Mouse (Mus musculus) CH12.LX (cell line): ENCODE data around the gene Maml1. TPM values are rescaled to one million over a fixed set of nuclear protein-coding genes. Genes with fewer than 3 reads are reported as not detected.

Source experiments
- DNase-seq: peaks from one replicate; pipeline ENCODE4 v3.0.0-alpha.2; 2013; ENCODE audit errors: extremely low read depth
- H3K27ac ChIP-seq: 2 replicates; pipeline ENCODE4 v1.5.1; 2012; ENCODE audit warnings: low read depth, mild to moderate bottlenecking, control low read depth, moderate library complexity; ENCODE audit not compliant: insufficient read depth
- H3K27me3 ChIP-seq: replicated peaks from 2 replicates; pipeline ENCODE3; 2012; ENCODE audit warnings: inconsistent platforms
- H3K36me3 ChIP-seq, 2 experiments: replicated peaks in 1 of 2; 2 replicates each; pipeline versions ENCODE3 to v1.6.1; 2012; ENCODE audit warnings: inconsistent platforms in 1 of 2, low read length in 1 of 2, mild to moderate bottlenecking in 1 of 2, mixed read lengths in 1 of 2, moderate library complexity in 1 of 2; ENCODE audit not compliant: control insufficient read depth in 1 of 2, insufficient read depth in 1 of 2
- H3K4me1 ChIP-seq, 2 experiments: 2 replicates each; pipeline ENCODE4 v1.6.1; 2012; ENCODE audit warnings: inconsistent platforms in 1 of 2, moderate library complexity in 1 of 2; ENCODE audit not compliant: insufficient read depth in 2 of 2, control insufficient read depth in 1 of 2
- H3K4me2 ChIP-seq: 2 replicates; pipeline ENCODE4 v1.6.1; 2012; ENCODE audit warnings: low read depth, mild to moderate bottlenecking, control low read depth; ENCODE audit not compliant: poor library complexity, insufficient read depth, severe bottlenecking
- H3K4me3 ChIP-seq, 3 experiments: fragments of 150-350 bp in 1 of 3; sonication (generic) in 1 of 3; replicated peaks in 1 of 3; 2 replicates each; pipeline versions ENCODE3 to v1.5.1; 2011 to 2012; ENCODE audit warnings: low read depth in 2 of 3, low read length in 2 of 3, mild to moderate bottlenecking in 2 of 3, moderate library complexity in 2 of 3, control low read depth in 1 of 3, improper control_type of control experiment in 1 of 3, inconsistent platforms in 1 of 3, mixed read lengths in 1 of 3; ENCODE audit not compliant: poor library complexity in 1 of 3
- H3K79me2 ChIP-seq: replicated peaks from 2 replicates; pipeline ENCODE4 v1.6.1; 2012; ENCODE audit warnings: mild to moderate bottlenecking, moderate library complexity; ENCODE audit not compliant: control insufficient read depth, poor library complexity, insufficient read depth, severe bottlenecking; ENCODE audit errors: extremely low read depth
- H3K9ac ChIP-seq: 2 replicates; pipeline ENCODE4 v1.6.1; 2012; ENCODE audit warnings: low read depth, mild to moderate bottlenecking, control low read depth, moderate library complexity; ENCODE audit not compliant: insufficient read depth
- H3K9me3 ChIP-seq: replicated peaks from 2 replicates; pipeline ENCODE3; 2012; ENCODE audit warnings: low read length, inconsistent platforms, mixed read lengths
- BHLHE40 ChIP-seq: IDR thresholded peaks from 2 replicates; pipeline ENCODE4 v1.6.1; 2011; ENCODE audit warnings: mild to moderate bottlenecking, low read depth, low read length, improper control_type of control experiment
- CHD1 ChIP-seq: IDR thresholded peaks from 2 replicates; pipeline ENCODE4 v1.6.1; 2012; ENCODE audit warnings: low read depth, low read length, improper control_type of control experiment, inconsistent platforms
- CHD2 ChIP-seq: IDR thresholded peaks from 2 replicates; pipeline ENCODE4 v1.6.1; 2011; ENCODE audit warnings: low read length, improper control_type of control experiment
- CTCF ChIP-seq, 2 experiments: IDR thresholded peaks in 1 of 2; conservative IDR thresholded peaks in 1 of 2; 2 replicates each; pipeline ENCODE4 v1.5.1; 2011 to 2012; ENCODE audit warnings: low read depth in 2 of 2, low read length in 2 of 2, improper control_type of control experiment in 1 of 2, inconsistent platforms in 1 of 2, mild to moderate bottlenecking in 1 of 2, moderate library complexity in 1 of 2
- E2F4 ChIP-seq: IDR thresholded peaks from 2 replicates; pipeline ENCODE4 v1.6.1; 2011; ENCODE audit warnings: low read depth, low read length, improper control_type of control experiment; ENCODE audit not compliant: insufficient replicate concordance
- ELF1 ChIP-seq: IDR thresholded peaks from 2 replicates; pipeline ENCODE4 v1.6.1; 2014; ENCODE audit warnings: low read depth, mild to moderate bottlenecking, inconsistent platforms, low read length, improper control_type of control experiment
- EP300 ChIP-seq: IDR thresholded peaks from 2 replicates; pipeline ENCODE4 v1.6.1; 2011; ENCODE audit warnings: low read length, improper control_type of control experiment
- ETS1 ChIP-seq: conservative IDR thresholded peaks from 2 replicates; pipeline ENCODE4 v1.6.1; 2012; ENCODE audit warnings: low read depth, mild to moderate bottlenecking, inconsistent platforms, low read length, improper control_type of control experiment, moderate library complexity
- GABPA ChIP-seq: IDR thresholded peaks from 2 replicates; pipeline ENCODE4 v1.6.1; 2012; ENCODE audit warnings: low read depth, low read length, improper control_type of control experiment, inconsistent platforms; ENCODE audit not compliant: insufficient replicate concordance
- HCFC1 ChIP-seq: IDR thresholded peaks from 2 replicates; pipeline ENCODE4 v1.6.1; 2012; ENCODE audit warnings: low read depth, mild to moderate bottlenecking, inconsistent platforms, low read length, improper control_type of control experiment
- IRF4 ChIP-seq: IDR thresholded peaks from 2 replicates; pipeline ENCODE4 v1.6.1; 2014; ENCODE audit warnings: low read depth, mild to moderate bottlenecking, inconsistent platforms, low read length, improper control_type of control experiment
- JUN ChIP-seq: IDR thresholded peaks from 2 replicates; pipeline ENCODE4 v1.6.1; 2011; ENCODE audit warnings: low read depth, mild to moderate bottlenecking, low read length, improper control_type of control experiment, moderate library complexity; ENCODE audit not compliant: insufficient read depth
- JUND ChIP-seq: conservative IDR thresholded peaks from 2 replicates; pipeline ENCODE4 v1.6.1; 2011; ENCODE audit warnings: low read depth, low read length, improper control_type of control experiment
- KAT2A ChIP-seq: IDR thresholded peaks from 2 replicates; pipeline ENCODE4 v1.6.1; 2012; ENCODE audit warnings: low read length, improper control_type of control experiment, inconsistent platforms; ENCODE audit not compliant: insufficient replicate concordance
- MAFK ChIP-seq: IDR thresholded peaks from 2 replicates; pipeline ENCODE4 v1.6.1; 2011; ENCODE audit warnings: low read length, improper control_type of control experiment; ENCODE audit not compliant: insufficient replicate concordance
- MAZ ChIP-seq: IDR thresholded peaks from 2 replicates; pipeline ENCODE4 v1.6.1; 2012; ENCODE audit warnings: low read depth, mild to moderate bottlenecking, inconsistent platforms, low read length, improper control_type of control experiment, moderate library complexity
- MEF2A ChIP-seq: IDR thresholded peaks from 2 replicates; pipeline ENCODE4 v1.6.1; 2014; ENCODE audit warnings: low read depth, mild to moderate bottlenecking, inconsistent platforms, low read length, improper control_type of control experiment, borderline replicate concordance
- MXI1 ChIP-seq: IDR thresholded peaks from 2 replicates; pipeline ENCODE4 v1.6.1; 2011; ENCODE audit warnings: mild to moderate bottlenecking, low read depth, low read length, improper control_type of control experiment
- MYC ChIP-seq: IDR thresholded peaks from 2 replicates; pipeline ENCODE4 v1.6.1; 2011; ENCODE audit warnings: low read depth, mild to moderate bottlenecking, improper control_type of control experiment, low read length
- NELFE ChIP-seq: IDR thresholded peaks from 2 replicates; pipeline ENCODE4 v1.6.1; 2011; ENCODE audit warnings: low read depth, low read length, improper control_type of control experiment
- NRF1 ChIP-seq: IDR thresholded peaks from 2 replicates; pipeline ENCODE4 v1.6.1; 2014; ENCODE audit warnings: low read depth, mild to moderate bottlenecking, inconsistent platforms, low read length, improper control_type of control experiment, moderate library complexity
- PAX5 ChIP-seq: IDR thresholded peaks from 2 replicates; pipeline ENCODE4 v1.6.1; 2012; ENCODE audit warnings: low read length, inconsistent platforms, mixed read lengths
- POLR2A ChIP-seq: IDR thresholded peaks from 2 replicates; pipeline ENCODE4 v1.6.1; 2011; ENCODE audit warnings: low read depth, mild to moderate bottlenecking, improper control_type of control experiment, low read length
- POLR2AphosphoS2 ChIP-seq: IDR thresholded peaks from 2 replicates; pipeline ENCODE4 v1.6.1; 2011; ENCODE audit warnings: low read depth, low read length, improper control_type of control experiment
- RAD21 ChIP-seq: IDR thresholded peaks from 2 replicates; pipeline ENCODE4 v1.6.1; 2011; ENCODE audit warnings: low read depth, mild to moderate bottlenecking, low read length, improper control_type of control experiment, moderate library complexity
- RCOR1 ChIP-seq: conservative IDR thresholded peaks from 2 replicates; pipeline ENCODE4 v1.6.1; 2012; ENCODE audit warnings: low read depth, mild to moderate bottlenecking, inconsistent platforms, low read length, improper control_type of control experiment
- SIN3A ChIP-seq: IDR thresholded peaks from 2 replicates; pipeline ENCODE4 v1.6.1; 2012; ENCODE audit warnings: low read length, improper control_type of control experiment, inconsistent platforms
- SMC3 ChIP-seq: IDR thresholded peaks from 2 replicates; pipeline ENCODE4 v1.6.1; 2011; ENCODE audit warnings: low read depth, low read length, improper control_type of control experiment
- TBP ChIP-seq: conservative IDR thresholded peaks from 2 replicates; pipeline ENCODE4 v1.6.1; 2011; ENCODE audit warnings: low read depth, low read length, improper control_type of control experiment
- TCF12 ChIP-seq: IDR thresholded peaks from 2 replicates; pipeline ENCODE4 v1.6.1; 2014; ENCODE audit warnings: low read depth, mild to moderate bottlenecking, inconsistent platforms, low read length, improper control_type of control experiment
- UBTF ChIP-seq: IDR thresholded peaks from 2 replicates; pipeline ENCODE4 v1.6.1; 2012; ENCODE audit warnings: low read depth, mild to moderate bottlenecking, inconsistent platforms, low read length, improper control_type of control experiment, moderate library complexity
- USF1 ChIP-seq: IDR thresholded peaks from 2 replicates; pipeline ENCODE4 v1.6.1; 2014; ENCODE audit warnings: low read depth, mild to moderate bottlenecking, inconsistent platforms, low read length, improper control_type of control experiment
- USF2 ChIP-seq: conservative IDR thresholded peaks from 2 replicates; pipeline ENCODE4 v1.6.1; 2011; ENCODE audit warnings: low read depth, low read length, improper control_type of control experiment
- ZC3H11A ChIP-seq: IDR thresholded peaks from 2 replicates; pipeline ENCODE4 v1.6.1; 2012; ENCODE audit warnings: low read depth, mild to moderate bottlenecking, inconsistent platforms, low read length, improper control_type of control experiment
- ZKSCAN1 ChIP-seq: IDR thresholded peaks from 2 replicates; pipeline ENCODE4 v1.6.1; 2012; ENCODE audit warnings: low read depth, inconsistent platforms, low read length, improper control_type of control experiment, borderline replicate concordance
- ZMIZ1 ChIP-seq: IDR thresholded peaks from 2 replicates; pipeline ENCODE4 v1.6.1; 2012; ENCODE audit warnings: low read depth, mild to moderate bottlenecking, inconsistent platforms, low read length, improper control_type of control experiment
- ZNF384 ChIP-seq: IDR thresholded peaks from 2 replicates; pipeline ENCODE4 v1.6.1; 2012; ENCODE audit warnings: low read depth, low read length, improper control_type of control experiment, inconsistent platforms
- dilution Hi-C: fragments of 300-500 bp; cut with MboI; formaldehyde crosslinking; loops from 2 replicates; pipeline ENCODE4 v1.14.3; 2020; ENCODE audit warnings: low sequenced_read_pairs; ENCODE audit not compliant: extremely low pct_unique_long_range_greater_than_20kb, extremely low pct_ligation_motif_present
- in situ Hi-C: fragments of 300-500 bp; cut with MboI; formaldehyde crosslinking; loops from 3 replicates; pipeline ENCODE4 v1.14.3; 2019; ENCODE audit warnings: low sequenced_read_pairs, low pct_ligation_motif_present, low pct_unique_long_range_greater_than_20kb, mixed read lengths
- polyA plus RNA-seq: library from polyadenylated mRNA; unstranded; fragments of >175 nt; gene quantifications from 2 replicates; pipeline ENCODE4 v1.2.1, GENCODE M21; 2012; ENCODE audit warnings: low read depth; ENCODE audit not compliant: insufficient read length
- total RNA-seq, 2 experiments: library from RNA; depleted of rRNA; stranded (reverse); fragments of 300-350 nt in 1 of 2; fragments of >200 nt in 1 of 2; gene quantifications; 2 replicates each; pipeline ENCODE4 v1.2.3; 2012 to 2014

Gene Maml1
- total and polyA plus RNA-seq, 3 experiments = 2.2 to 9.7 (median 5.4) TPM

- Histone ChIP-seq H3K27ac (peak overlapping the region; percentile 59), H3K27me3 (no peaks in the 10 kb centered on the region), H3K79me2 (no peaks in the 10 kb centered on the region; the same call in 1 of the 2 replicates), H3K4me1 (peaks cover 27 to 72% of the 10 kb centered on the region in 2 experiments), H3K4me3 (peak overlapping the region; percentile 67 to 88 (median 74)), H3K9ac (peak overlapping the region; percentile 85), H3K36me3 (peaks cover 0 to 21% of the 10 kb centered on the region in 2 experiments), H3K9me3 (no peaks in the 10 kb centered on the region), H3K4me2 (peak overlapping the region; percentile 94)
- peak; percentile 61 for DNase-seq
- in situ Hi-C loops (loop anchor here (5.0 to 10.0 kb wide), 3 partner anchors 63 to 240 kb away; no protein-coding TSS in a partner anchor), dilution Hi-C loops (no loop called here)
- TF ChIP-seq KAT2A (no peak), MEF2A (no peak), UBTF (peak; percentile 30; the same call in 1 of the 2 replicates), IRF4 (no peak; the same call in 1 of the 2 replicates), USF2 (no peak), ZKSCAN1 (no peak), ETS1 (peak; percentile 19; the same call in 1 of the 2 replicates), MAFK (no peak), EP300 (no peak), BHLHE40 (peak; percentile 29; the same call in 1 of the 2 replicates), RCOR1 (no peak), USF1 (no peak), NELFE (0 out of 2 replicates have a peak, but pooled peaks have one; percentile 21), TCF12 (peak; percentile 26; the same call in 1 of the 2 replicates), GABPA (no peak), POLR2A (peak; percentile 50), CHD1 (0 out of 2 replicates have a peak, but pooled peaks have one; percentile 43), ZMIZ1 (no peak), MYC (no peak; the same call in 1 of the 2 replicates), PAX5 (no peak), POLR2AphosphoS2 (no peak), E2F4 (no peak), NRF1 (no peak), JUN (no peak), CTCF (conservative IDR thresholded peaks at IDR 0.05 in 1 of 2, IDR thresholded peaks at IDR 0.05 in 1 of 2; ENCODE audit: low read depth in 2 of 2, low read length in 2 of 2) (peak in 1 of 2 experiments; percentile 75; a peak in 2 of 4 replicates), MAZ (peak; percentile 54; the same call in 1 of the 2 replicates), SIN3A (peak; percentile 63; the same call in 1 of the 2 replicates), HCFC1 (no peak; the same call in 1 of the 2 replicates), RAD21 (peak; percentile 70), JUND (no peak), TBP (no peak), ZC3H11A (no peak), ELF1 (no peak; the same call in 1 of the 2 replicates), SMC3 (peak; percentile 49), ZNF384 (no peak), CHD2 (peak; percentile 40; the same call in 1 of the 2 replicates), MXI1 (peak; percentile 16; the same call in 1 of the 2 replicates)
Observed at GRCm38 (mm10) chr11:50224671-50225530, 67.2 kb downstream of the Maml1 start.
